Mouse (Mus musculus) spleen, adult 2 months (tissue): ENCODE data around the gene Scap.
"Not testable (repeated sequence)": the region's sequence is repeated elsewhere in the genome, so short reads cannot be mapped to it uniquely, and the experiment has no call there.

ENCODE experiments used
- CTCF ChIP-seq: fragments of 200-500 bp; IDR thresholded peaks from 2 replicates; pipeline ENCODE4 v1.5.1; 2011; ENCODE audit warnings: mild to moderate bottlenecking, inconsistent platforms; ENCODE audit not compliant: insufficient read depth, insufficient read length, insufficient replicate concordance; ENCODE audit errors: extremely low read depth
- POLR2A ChIP-seq: fragments of 200-500 bp; IDR thresholded peaks from 2 replicates; pipeline ENCODE4 v1.6.1; 2011; ENCODE audit warnings: low read depth, low read length, inconsistent platforms

GRCm38 (mm10) chr9:110330913-110331312 lies 2.2 kb upstream of the Scap start:
- not testable (repeated sequence) for TF ChIP-seq CTCF, POLR2A
